Comparison of ENCODE assay signal across 15 mouse cellular contexts in the genomic region with DNA sequence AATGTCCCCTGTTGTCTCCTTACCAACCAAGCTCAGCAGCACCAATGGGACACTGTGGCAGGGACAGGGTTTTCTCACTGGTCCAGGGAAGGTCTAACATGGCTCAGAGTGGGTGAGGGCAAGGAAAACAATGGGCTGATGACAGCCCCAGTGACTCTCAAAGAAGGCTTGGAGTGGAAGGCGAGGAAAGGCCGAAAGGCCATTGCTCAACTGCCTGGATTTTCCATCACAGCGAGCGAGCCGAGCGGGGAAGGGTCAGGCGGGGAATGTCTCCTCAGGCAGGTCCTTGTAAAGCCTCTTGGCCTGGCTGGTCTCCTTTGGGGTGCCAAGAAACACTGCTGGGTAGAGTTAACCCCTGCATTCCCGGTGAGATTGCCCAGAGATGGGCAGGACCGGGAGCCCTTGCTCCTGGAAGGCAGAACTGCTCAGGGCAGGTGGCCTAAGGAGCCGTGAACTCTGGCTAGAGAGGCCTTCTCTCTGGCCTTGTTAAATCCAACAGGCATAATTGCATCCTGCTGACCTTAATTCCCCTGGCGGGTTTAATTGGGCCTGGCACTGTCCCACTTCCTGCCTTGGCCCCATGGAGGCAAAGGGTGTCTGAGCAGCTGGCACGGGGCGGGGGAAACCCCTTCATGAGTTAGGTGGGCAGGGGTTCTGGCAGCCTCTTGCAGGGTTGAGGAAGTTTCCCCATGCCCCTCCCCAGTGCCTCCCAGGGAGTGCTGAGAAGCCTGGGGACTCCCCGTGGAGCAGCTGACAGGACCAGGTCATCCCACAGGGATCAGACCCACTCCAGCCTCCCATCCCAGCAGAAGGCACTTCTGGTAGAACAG. TPM values are rescaled to one million over a fixed set of nuclear protein-coding genes. Genes with fewer than 3 reads are reported as not detected.
DNase-seq lines count a peak whose midpoint lies in the region; ATAC-seq and TF ChIP-seq lines count a peak whose summit lies in the region.
"Had no signal": no experiment of that assay in that cellular context is flagged by ENCODE, and none has a peak within 500 bp of the region (broad histone marks: within the 10 kb centered on the region; RNA-seq: fewer than 3 reads in every experiment).

No protein-coding gene starts in this region.

- H3K4me1 ChIP-seq in embryonic facial prominence, embryonic 10.5 days = peaks cover 67% of the 10 kb centered on the region
- no peaks in the 10 kb centered on the region for H3K4me1 ChIP-seq in intestine, postnatal 0 days (replicated peaks; ENCODE audit: control insufficient read depth, insufficient read depth, low read length)

- H3K4me3 ChIP-seq in embryonic facial prominence, embryonic 10.5 days = no peak overlapping the region
- no peak overlapping the region for H3K4me3 ChIP-seq in intestine, postnatal 0 days (ENCODE audit: low read depth, low read length)
- H3K4me3 ChIP-seq: midbrain, embryonic 12.5 days had no signal

- ATAC-seq in intestine, postnatal 0 days = no peak
- ATAC-seq: hindbrain, postnatal 0 days had no signal

- no peak for TF ChIP-seq CTCF in intestine, postnatal 0 days (IDR thresholded peaks at IDR 0.05; ENCODE audit: low read depth)

- no peaks in the 10 kb centered on the region for H3K36me3 ChIP-seq in embryonic facial prominence, embryonic 10.5 days (replicated peaks)
- H3K36me3 ChIP-seq in intestine, postnatal 0 days (ENCODE audit: control insufficient read depth, insufficient read depth) = no peaks in the 10 kb centered on the region
- H3K36me3 ChIP-seq: midbrain, embryonic 12.5 days had no signal

- H3K27ac ChIP-seq in embryonic facial prominence, embryonic 10.5 days (replicated peaks) = peak overlapping the region; percentile 52; the same call in 1 of the 2 replicates
- no peak overlapping the region for H3K27ac ChIP-seq in intestine, postnatal 0 days (ENCODE audit: low read depth, low read length)
- H3K27ac ChIP-seq: hindbrain, postnatal 0 days; midbrain, embryonic 12.5 days had no signal

- H3K9me3 ChIP-seq in embryonic facial prominence, embryonic 10.5 days = no peaks in the 10 kb centered on the region
- no peaks in the 10 kb centered on the region for H3K9me3 ChIP-seq in intestine, postnatal 0 days (ENCODE audit: control insufficient read depth)
- H3K9me3 ChIP-seq: midbrain, embryonic 12.5 days had no signal

- 51% methylated on average over 14 of the region's 14 CpGs for WGBS in embryonic facial prominence, embryonic 10.5 days
- WGBS in intestine, postnatal 0 days = 70% methylated on average over 14 of the region's 14 CpGs

- H3K27me3 ChIP-seq in embryonic facial prominence, embryonic 10.5 days (replicated peaks; ENCODE audit: low read depth, poor library complexity, severe bottlenecking) = peaks cover 31% of the 10 kb centered on the region
- peaks cover 15% of the 10 kb centered on the region for H3K27me3 ChIP-seq in intestine, postnatal 0 days (replicated peaks; ENCODE audit: control insufficient read depth, insufficient read depth, low read length)

- H3K4me2 ChIP-seq in intestine, postnatal 0 days (replicated peaks; ENCODE audit: low read depth) = no peak overlapping the region
- H3K4me2 ChIP-seq: midbrain, embryonic 12.5 days had no signal

- H3K9ac ChIP-seq in intestine, postnatal 0 days (ENCODE audit: low read depth, low read length) = no peak overlapping the region
- H3K9ac ChIP-seq: midbrain, embryonic 12.5 days had no signal

- DNase-seq in embryo, embryonic 10 days (ENCODE audit: low spot score) = peak; percentile 43
- no peak for DNase-seq in embryo, embryonic 11 days
- DNase-seq in right cerebral cortex, postnatal 10 days (ENCODE audit: low spot score in 2 of 2) = peak; percentile 47 to 53
- no peak for DNase-seq in right cerebral cortex, postnatal 25 days
- DNase-seq in embryonic facial prominence, embryonic 10.5 days (ENCODE audit: low spot score) = no peak
- DNase-seq in retina, postnatal 1 day = peak; percentile 96
- DNase-seq in ovary, postnatal 36 days (ENCODE audit: low spot score) = no peak
- DNase-seq: heart, adult 18-20 months; kidney, postnatal 10 days; lung, adult 2 months had no signal

RNA-seq across cellular contexts. Expression of a gene that starts 3.8 kb away (rescaled TPM):
- 0.05 TPM in 1 of 2 replicates, not detected in the other for polyA plus RNA-seq in embryonic facial prominence, embryonic 10.5 days (2016; fragmentation: Nextera tagmentation; extraction: Ambion mirVana)
- polyA plus RNA-seq in intestine, postnatal 0 days (2015; fragmentation: Nextera tagmentation; extraction: Ambion mirVana) = 0.07 TPM in 1 of 2 replicates, not detected in the other
- polyA plus RNA-seq: midbrain, embryonic 12.5 days; neural tube, embryonic 11.5 days; small intestine, adult 2 months had no signal

RNA-seq across cellular contexts. Expression of a gene that starts 25.7 kb away (rescaled TPM):
- 0.45 and 0.72 TPM in 2 replicates for polyA plus RNA-seq in embryonic facial prominence, embryonic 10.5 days (2016; fragmentation: Nextera tagmentation; extraction: Ambion mirVana)
- 2.1 and 2.9 TPM in 2 replicates for polyA plus RNA-seq in intestine, postnatal 0 days (2015; fragmentation: Nextera tagmentation; extraction: Ambion mirVana)

RNA-seq across cellular contexts. Expression of a gene that starts 44.2 kb away (rescaled TPM):
- 0.34 and 0.95 TPM in 2 replicates for polyA plus RNA-seq in embryonic facial prominence, embryonic 10.5 days (2016; fragmentation: Nextera tagmentation; extraction: Ambion mirVana)
- polyA plus RNA-seq in intestine, postnatal 0 days (2015; fragmentation: Nextera tagmentation; extraction: Ambion mirVana) = 0.13 TPM in 1 of 2 replicates, not detected in the other
- polyA plus RNA-seq: small intestine, adult 2 months had no signal

RNA-seq across cellular contexts. Expression of a gene that starts 55.0 kb away (rescaled TPM):
- polyA plus RNA-seq in embryonic facial prominence, embryonic 10.5 days (2016; fragmentation: Nextera tagmentation; extraction: Ambion mirVana) = 1.3 and 1.8 TPM in 2 replicates
- polyA plus RNA-seq in intestine, postnatal 0 days (2015; fragmentation: Nextera tagmentation; extraction: Ambion mirVana) = 0.65 TPM in 1 of 2 replicates, not detected in the other
- polyA plus RNA-seq: small intestine, adult 2 months had no signal

RNA-seq across cellular contexts. Expression of a gene that starts 59.6 kb away (rescaled TPM):
- polyA plus RNA-seq in embryonic facial prominence, embryonic 10.5 days (2016; fragmentation: Nextera tagmentation; extraction: Ambion mirVana) = 144 and 151 TPM in 2 replicates
- 15.3 and 16.1 TPM in 2 replicates for polyA plus RNA-seq in intestine, postnatal 0 days (2015; fragmentation: Nextera tagmentation; extraction: Ambion mirVana)

Comparison
In these comparisons a context has a peak if more than half of its experiments do, and no peak if none do; other contexts are left out.
1. DNase-seq: peak in embryo, embryonic 10 days (single experiment), right cerebral cortex, postnatal 10 days (2 of 2) and retina, postnatal 1 day (single experiment); none in embryo, embryonic 11 days (single experiment), right cerebral cortex, postnatal 25 days (single experiment), embryonic facial prominence, embryonic 10.5 days (single experiment) and ovary, postnatal 36 days (single experiment).